Mouse (Mus musculus) kidney, adult 10 weeks (tissue): ENCODE measurements around the gene Rnf151. TPM values are rescaled to one million over a fixed set of nuclear protein-coding genes. Genes with fewer than 3 reads are reported as not detected.

Source experiments
- polyA plus RNA-seq: library from polyadenylated mRNA; stranded (reverse); fragments of 350-450 nt; fragmentation: Illumina TruSeq; extraction: RNeasy Lipid Tissue Mini Kit (QIAGEN cat#74804); gene quantifications from one replicate; pipeline ENCODE4 v1.2.3, GENCODE M21; 2014; ENCODE audit warnings: low read depth, low replicate concordance

Rnf151 gene
- not detected for polyA plus RNA-seq

DNA sequence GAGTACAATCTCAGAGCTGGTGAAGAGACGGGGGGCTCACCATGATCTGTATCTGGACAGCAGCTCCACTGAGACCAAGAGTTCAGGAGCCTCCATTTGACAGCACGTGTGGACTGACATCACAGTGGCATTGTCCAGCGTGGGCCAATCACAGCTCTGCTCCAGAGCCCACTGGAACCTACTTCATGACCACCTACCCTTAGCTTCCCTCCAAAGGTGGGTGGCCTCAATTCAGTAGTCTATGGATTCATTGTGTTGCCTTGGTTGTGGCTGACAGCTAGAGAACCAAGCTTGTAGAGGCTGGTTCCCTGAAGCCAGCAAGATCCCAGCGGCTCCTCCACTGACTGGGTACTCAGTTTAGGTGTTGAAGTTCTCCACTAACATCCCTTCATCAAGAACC is at the start of gene Rnf151, which contains the start of gene Rps2:
Rnf151 (minus strand) TSS at position 121 of the 400 bp plus-strand sequence.
Rps2 (plus strand) TSS at position 174 of the 400 bp plus-strand sequence.

DNA sequence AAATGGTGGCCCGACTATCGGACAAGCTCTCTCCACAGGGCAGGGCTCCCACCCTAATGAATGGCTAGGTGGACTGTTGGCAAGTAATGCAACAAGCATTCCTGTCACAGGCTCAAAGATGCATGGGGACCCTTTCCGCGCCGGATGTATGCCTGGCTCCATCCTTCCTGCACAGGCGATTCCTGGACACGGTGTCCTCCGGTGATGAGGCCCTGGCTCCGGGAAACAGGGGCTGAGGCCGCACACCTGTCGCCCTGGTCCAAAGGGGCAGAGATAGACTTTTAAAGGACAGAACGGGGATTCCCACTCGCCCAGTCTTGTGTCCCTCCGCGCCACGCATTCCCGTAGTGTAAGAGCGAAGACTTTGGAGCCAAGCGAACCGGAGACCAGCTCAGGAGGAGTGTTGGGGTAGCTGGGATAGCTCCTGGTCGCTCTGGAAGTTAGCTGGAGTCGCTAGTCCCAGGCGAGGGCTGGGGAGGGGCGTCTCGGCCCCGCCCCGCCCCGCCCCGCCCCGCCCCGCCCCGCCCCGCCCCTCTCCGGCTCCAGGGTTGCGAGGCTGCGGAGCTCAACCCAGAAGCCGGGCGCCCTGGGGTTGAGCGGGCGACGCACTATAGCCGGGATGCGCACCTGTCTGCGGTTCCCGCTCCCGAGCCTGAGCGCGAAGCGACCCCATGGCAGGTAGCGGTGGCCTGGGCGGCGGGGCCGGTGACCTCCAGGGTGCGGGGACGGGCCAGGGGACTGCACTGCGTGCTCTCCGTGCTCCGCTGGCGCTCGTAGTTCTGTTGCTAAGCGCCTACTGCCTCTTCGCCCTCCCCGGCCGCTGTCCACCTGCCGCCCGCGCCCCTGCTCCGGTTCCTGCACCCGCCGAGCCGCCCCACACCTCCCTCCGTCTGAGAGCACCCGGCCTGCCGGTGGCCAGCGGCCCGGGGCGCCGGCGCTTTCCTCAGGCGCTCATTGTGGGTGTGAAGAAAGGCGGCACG is 34.8 kb upstream of the Rnf151 start, which contains the start of gene Hs3st6:
Hs3st6 (plus strand) TSS at position 574 of the 980 bp plus-strand sequence.

DNA sequence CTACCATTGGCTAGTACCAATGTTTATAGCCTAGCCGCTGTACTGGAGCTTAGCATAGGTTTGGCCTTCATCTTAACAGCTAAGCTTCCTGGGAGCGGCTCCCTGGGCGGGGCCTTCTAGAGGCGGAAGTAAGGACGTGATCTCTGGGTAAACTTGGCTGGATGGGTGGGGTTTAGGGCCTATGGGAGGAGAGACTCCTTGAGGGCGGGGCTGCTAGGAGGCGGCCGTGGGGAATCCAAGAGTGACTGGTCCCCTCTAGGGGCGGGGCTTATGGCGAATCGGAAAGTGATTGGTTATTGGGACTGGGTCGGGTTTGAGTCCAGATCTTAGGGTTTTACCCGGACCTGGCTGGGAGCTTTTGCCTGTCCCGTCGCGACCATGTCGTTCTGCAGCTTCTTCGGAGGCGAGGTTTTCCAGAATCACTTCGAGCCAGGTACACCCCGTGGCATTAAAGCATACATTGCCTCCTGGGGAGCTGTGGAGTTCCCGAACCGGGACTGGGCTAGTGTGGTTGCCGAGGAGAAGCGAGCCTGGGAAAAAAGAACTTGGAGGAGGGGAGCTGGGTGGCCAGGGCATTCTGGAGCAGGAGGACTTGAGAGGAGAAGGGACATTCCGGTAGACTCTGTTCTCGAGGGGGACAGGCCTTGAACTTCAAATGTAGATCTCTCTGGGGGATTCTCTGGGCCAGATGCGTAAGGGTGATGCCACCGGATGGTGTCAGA is 18.6 kb upstream of the Rnf151 start, which contains the start of gene Msrb1:
Msrb1 (plus strand) TSS at position 313 of the 722 bp plus-strand sequence.

DNA sequence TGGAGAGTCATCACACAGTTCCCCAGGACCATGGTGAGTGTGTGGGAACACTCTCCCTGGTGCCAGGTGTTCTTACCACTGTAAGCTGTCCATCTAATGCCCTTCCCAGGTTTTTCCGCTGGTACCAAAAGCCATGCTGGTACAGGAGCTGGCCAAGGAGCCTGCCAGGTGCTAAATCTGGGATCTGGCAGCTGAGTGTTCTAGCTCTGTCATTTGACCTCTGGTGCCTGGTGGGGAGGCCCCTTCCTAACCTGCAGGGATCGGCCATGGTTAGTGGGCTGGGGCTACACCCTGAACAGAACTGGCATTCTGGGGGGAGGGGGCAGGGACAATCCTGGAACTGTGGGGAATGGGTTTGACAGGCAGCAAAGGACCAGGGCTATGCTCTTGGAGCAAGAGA is 9.8 kb upstream of the Rnf151 start, which contains the start of gene Rpl3l:
Rpl3l (plus strand) TSS at position 203 of the 400 bp plus-strand sequence.

DNA sequence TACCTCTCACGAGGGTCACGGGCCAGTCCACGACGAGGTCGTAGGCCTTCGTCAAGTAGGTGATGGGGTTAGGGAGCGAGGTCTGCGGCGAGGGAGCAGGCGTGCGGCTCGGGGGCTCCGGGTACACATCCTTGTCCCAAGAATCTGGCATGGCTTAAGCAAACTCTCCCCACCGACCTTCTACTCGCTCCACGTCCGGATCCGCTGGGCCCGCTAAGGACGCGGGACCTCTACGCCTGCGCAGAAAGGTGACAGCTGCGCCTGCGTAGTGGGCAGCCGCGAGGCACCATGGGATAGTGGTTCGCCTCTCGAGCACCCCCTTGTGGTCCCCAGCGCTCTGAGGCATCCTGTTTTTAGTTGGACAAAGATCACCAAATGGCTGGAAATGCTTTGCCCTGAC is 6.3 kb upstream of the Rnf151 start, which contains the start of gene Ndufb10:
Ndufb10 (minus strand) TSS at position 295 of the 400 bp plus-strand sequence.

DNA sequence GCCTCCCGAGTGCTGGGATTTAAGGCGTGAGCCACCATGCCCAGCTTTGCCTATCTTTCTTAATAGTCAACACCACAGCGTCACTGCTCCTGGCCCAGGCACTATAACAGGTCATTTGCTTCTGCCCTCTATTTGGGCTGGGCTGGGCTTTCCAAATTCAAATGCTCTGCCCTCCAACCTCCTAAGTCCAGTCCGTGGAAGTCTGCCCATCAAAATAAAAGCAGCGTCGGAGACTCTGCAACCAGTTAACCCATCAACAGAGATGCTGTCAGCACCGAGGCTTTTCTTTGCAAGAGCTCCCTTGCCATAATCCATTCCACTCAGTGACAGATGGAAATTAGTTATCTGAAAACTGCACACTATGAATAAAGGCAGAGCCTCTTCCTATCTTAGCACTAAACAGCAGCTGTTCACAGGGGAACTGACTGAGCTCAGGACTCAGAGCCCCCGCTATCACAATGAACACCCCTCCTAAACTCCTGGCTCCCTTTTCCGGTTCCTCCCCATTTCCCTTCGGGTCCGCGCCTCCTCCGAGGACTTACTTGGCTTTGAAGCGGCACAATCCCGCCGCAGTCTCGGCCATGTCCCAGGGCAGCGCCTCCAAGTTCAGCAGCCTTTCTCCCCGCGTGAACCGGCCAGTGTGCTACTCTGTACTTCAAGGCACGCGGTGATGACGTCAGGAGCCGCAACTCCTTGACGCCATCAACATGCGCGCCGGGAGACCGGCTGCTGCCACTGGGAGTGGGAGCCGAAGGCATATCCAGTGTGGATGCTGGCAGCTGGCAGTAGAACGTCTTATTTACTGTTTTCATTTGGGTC is 10.7 kb downstream of the Rnf151 start, which contains the start of gene Tbl3:
Tbl3 (minus strand) TSS at position 679 of the 819 bp plus-strand sequence.

DNA sequence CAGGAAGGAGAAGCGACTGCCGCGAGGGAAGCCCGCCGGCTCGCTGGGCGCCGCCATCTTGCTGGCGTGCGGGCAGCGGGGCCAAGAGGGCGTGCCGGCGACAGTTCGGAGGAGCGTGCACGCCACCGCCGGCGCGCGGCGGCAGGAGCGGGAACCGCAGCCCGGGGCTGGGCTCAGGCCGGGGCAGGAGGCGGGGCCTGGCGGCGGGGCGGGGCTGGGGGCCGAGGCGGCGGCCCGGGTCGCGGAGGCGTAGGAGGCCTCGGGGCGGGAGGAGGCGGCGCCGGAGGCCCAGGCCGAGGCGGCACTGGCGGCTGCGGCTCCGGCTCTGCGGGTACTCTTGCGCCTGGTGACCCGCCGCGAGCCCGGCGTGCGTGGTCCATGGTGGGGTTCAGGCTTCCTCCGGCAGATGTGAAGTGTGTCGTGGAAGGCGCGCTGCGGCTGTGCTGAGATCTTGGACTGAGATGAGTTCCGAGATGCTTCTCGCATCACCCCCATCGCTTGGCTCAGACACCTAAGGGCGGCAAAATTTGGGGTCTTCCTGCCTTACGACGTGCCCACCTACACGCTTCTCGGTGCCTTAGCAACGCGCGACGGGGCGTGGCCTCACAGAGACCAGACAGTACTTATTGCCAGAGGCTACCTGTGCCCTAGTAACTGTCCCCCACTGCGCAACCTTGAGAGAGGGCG is 21.7 kb downstream of the Rnf151 start, which contains the start of the genes Gfer and Noxo1:
Gfer (minus strand) TSS at position 146 of the 687 bp plus-strand sequence.
Noxo1 (plus strand) TSS at position 224 of the 687 bp plus-strand sequence.

DNA sequence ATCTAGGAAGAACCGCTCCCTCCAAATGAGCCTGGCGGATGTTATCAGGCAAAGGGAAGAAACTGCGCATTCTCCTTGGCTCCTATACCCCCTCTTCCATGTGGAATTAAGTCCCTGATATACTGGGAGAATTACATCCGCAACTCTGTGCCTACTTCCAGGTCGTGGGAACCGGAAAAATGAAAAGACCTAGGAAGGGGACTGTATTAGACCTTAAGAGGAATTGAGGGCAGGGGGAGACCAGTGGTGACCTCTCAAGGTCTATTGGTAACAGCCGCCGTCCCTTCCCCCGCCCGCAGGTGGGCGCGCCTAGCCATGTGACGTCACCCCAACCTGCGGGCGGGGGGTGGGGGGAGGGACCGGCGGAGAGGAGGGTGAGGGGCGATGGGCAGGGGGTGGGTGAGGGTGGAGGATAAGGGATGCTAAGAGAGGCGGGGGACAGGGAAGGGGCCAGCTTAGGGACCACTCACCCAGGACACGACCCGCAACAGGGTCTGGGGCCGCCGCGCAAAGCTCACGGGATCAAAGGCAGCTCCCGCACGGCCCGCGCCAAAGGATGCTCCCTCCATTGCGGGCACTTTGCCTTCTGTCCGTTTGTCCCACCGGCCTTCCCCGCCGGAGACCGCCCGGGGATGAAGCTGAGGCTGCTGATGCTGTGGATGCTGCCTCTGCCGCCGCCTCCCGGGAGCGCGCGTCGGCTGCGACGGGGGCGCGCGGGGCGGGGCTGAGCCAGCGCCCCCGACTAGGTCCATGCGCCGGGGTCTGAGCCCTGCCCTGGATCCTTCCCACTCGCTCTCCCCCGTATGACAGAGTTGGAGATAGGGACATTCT is 28.4 kb downstream of the Rnf151 start, which contains the start of gene Syngr3:
Syngr3 (minus strand) TSS at position 705 of the 831 bp plus-strand sequence.

DNA sequence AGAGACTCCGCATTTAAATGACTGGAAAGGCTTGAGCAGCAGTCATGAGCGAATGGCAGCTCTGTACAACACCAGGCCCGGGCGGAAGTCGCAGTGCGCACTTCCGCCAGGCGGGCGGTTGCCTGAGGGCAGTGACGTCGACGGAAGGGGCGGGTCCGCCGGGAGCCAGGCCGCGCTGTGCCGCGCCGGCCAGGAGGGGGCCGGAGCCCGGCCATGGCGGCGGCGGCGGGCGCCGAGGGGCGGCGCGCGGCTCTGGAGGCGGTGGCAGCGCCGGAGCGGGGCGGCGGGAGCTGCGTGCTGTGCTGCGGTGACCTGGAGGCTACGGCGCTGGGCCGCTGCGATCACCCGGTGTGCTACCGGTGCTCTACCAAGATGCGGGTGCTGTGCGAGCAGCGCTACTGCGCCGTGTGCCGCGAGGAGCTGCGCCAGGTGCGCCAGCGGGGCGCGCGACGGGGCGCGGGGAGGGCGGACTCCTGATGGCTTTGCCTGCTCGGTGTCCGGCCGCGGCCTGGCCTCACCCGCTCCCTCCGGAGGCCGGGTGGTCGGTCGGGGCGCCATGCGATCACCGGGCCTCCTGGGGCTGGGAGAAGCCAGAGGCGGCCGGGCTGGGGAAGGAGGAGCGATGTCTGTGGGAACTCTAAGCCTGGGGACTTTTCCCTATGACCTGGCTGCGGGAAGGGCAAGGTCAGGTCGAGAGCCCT is 48.2 kb downstream of the Rnf151 start, which contains the start of gene Zfp598:
Zfp598 (plus strand) TSS at position 143 of the 701 bp plus-strand sequence.

Other genes starting within 250 kb of the Rnf151 start
- 0.40 TPM for gene E4f1, start 247.8 kb downstream of the Rnf151 start, polyA plus RNA-seq
- gene Pgp, start 247.7 kb downstream of the Rnf151 start, polyA plus RNA-seq = 14.7 TPM
- not detected for gene Bricd5, start 244.2 kb downstream of the Rnf151 start, polyA plus RNA-seq
- 2.4 TPM for gene Mlst8, start 239.0 kb downstream of the Rnf151 start, polyA plus RNA-seq
- gene Caskin1, start 229.5 kb downstream of the Rnf151 start, polyA plus RNA-seq = not detected
- gene Traf7, start 190.1 kb downstream of the Rnf151 start, polyA plus RNA-seq = 1.9 TPM
- not detected for gene Rab26, start 183.9 kb downstream of the Rnf151 start, polyA plus RNA-seq
- 4.7 TPM for gene Pkd1, start 168.2 kb downstream of the Rnf151 start, polyA plus RNA-seq
- gene Tsc2, start 85.4 kb downstream of the Rnf151 start, polyA plus RNA-seq = 11.8 TPM
- 0.28 TPM for gene Nthl1, start 85.4 kb downstream of the Rnf151 start, polyA plus RNA-seq
- 11.1 TPM for gene Slc9a3r2, start 67.7 kb downstream of the Rnf151 start, polyA plus RNA-seq
- not detected for gene Npw, start 59.6 kb downstream of the Rnf151 start, polyA plus RNA-seq
- 1.0 TPM for gene Zfp598, start 48.4 kb downstream of the Rnf151 start, polyA plus RNA-seq
- gene Syngr3, start 28.1 kb downstream of the Rnf151 start, polyA plus RNA-seq = 0.32 TPM
- 9.9 TPM for gene Gfer, start 21.9 kb downstream of the Rnf151 start, polyA plus RNA-seq
- 1.4 TPM for gene Noxo1, start 21.8 kb downstream of the Rnf151 start, polyA plus RNA-seq
- not detected for gene Tbl3, start 10.4 kb downstream of the Rnf151 start, polyA plus RNA-seq
- 425 TPM for gene Rps2, start 53 bp upstream of the Rnf151 start, polyA plus RNA-seq
- 205 TPM for gene Ndufb10, start 6.4 kb upstream of the Rnf151 start, polyA plus RNA-seq
- gene Rpl3l, start 9.8 kb upstream of the Rnf151 start, polyA plus RNA-seq = not detected
- gene Msrb1, start 18.6 kb upstream of the Rnf151 start, polyA plus RNA-seq = 5.7 TPM
- not detected for gene Hs3st6, start 34.9 kb upstream of the Rnf151 start, polyA plus RNA-seq
- gene Meiob, start 86.2 kb upstream of the Rnf151 start, polyA plus RNA-seq = 0.44 TPM
- 52.5 TPM for gene Hagh, start 122.1 kb upstream of the Rnf151 start, polyA plus RNA-seq
- 332 TPM for gene Fahd1, start 132.3 kb upstream of the Rnf151 start, polyA plus RNA-seq
- gene Igfals, start 147.9 kb upstream of the Rnf151 start, polyA plus RNA-seq = 0.77 TPM
- gene Nubp2, start 168.3 kb upstream of the Rnf151 start, polyA plus RNA-seq = 4.9 TPM
- 0.61 TPM for gene Spsb3, start 168.6 kb upstream of the Rnf151 start, polyA plus RNA-seq
- 1.6 TPM for gene Eme2, start 177.0 kb upstream of the Rnf151 start, polyA plus RNA-seq
- gene Mrps34, start 177.1 kb upstream of the Rnf151 start, polyA plus RNA-seq = 1.1 TPM
- 3.3 TPM for gene Nme3, start 178.4 kb upstream of the Rnf151 start, polyA plus RNA-seq
- 3.3 TPM for gene Mapk8ip3, start 218.9 kb upstream of the Rnf151 start, polyA plus RNA-seq
- 80.0 TPM for gene Jpt2, start 242.6 kb upstream of the Rnf151 start, polyA plus RNA-seq